Mouse (Mus musculus) bone marrow, adult 2 months (tissue): ENCODE measurements around the gene Ablim1. TPM values are rescaled to one million over a fixed set of nuclear protein-coding genes. Genes with fewer than 3 reads are reported as not detected.
A peak's percentile ranks its signal among the peaks of the same experiment; 100 is the strongest.

ENCODE experiments used
- H3K27ac ChIP-seq: fragments of 200-500 bp; 2 replicates; pipeline ENCODE4 v1.5.1; 2012; ENCODE audit warnings: low read depth, mild to moderate bottlenecking, control low read depth, inconsistent platforms, low read length; ENCODE audit not compliant: control insufficient read depth, poor library complexity, insufficient read depth
- H3K4me1 ChIP-seq: fragments of 200-500 bp; 2 replicates; pipeline ENCODE4 v1.6.1; 2011; ENCODE audit warnings: low read length; ENCODE audit not compliant: control insufficient read depth, insufficient read depth
- H3K4me3 ChIP-seq: fragments of 200-500 bp; replicated peaks from 2 replicates; pipeline ENCODE3; 2011; ENCODE audit warnings: mild to moderate bottlenecking, low read depth, low read length, control low read depth; ENCODE audit not compliant: control insufficient read depth
- CTCF ChIP-seq: fragments of 200-500 bp; IDR thresholded peaks from 2 replicates; pipeline ENCODE4 v1.5.1; 2011; ENCODE audit warnings: low read length, control low read depth; ENCODE audit not compliant: control insufficient read depth, insufficient read depth
- POLR2A ChIP-seq: fragments of 200-500 bp; IDR thresholded peaks from 2 replicates; pipeline ENCODE4 v1.6.1; 2011; ENCODE audit warnings: low read depth, mild to moderate bottlenecking, control low read depth, low read length, borderline replicate concordance; ENCODE audit not compliant: control insufficient read depth
- WGBS: fragments of 180-500 bp; shearing (Covaris S2); methylation state at CpG from one replicate; pipeline ENCODE4 v1.1.7; 2018; 5-methylcytosine and 5-hydroxymethylcytosine counted together
- polyA plus RNA-seq: library from polyadenylated mRNA; stranded (reverse); fragments of >200 nt; gene quantifications from 2 replicates; pipeline ENCODE4 v1.2.4, GENCODE M21; 2011; ENCODE audit warnings: low replicate concordance; ENCODE audit not compliant: missing spikeins, insufficient read depth, insufficient read length

Ablim1 gene
- polyA plus RNA-seq, 1 experiment = 15.5 TPM

- TF ChIP-seq CTCF = no peak
- no peak for TF ChIP-seq POLR2A
- WGBS = 86% methylated on average over 4 of the region's 4 CpGs
- Histone ChIP-seq H3K27ac (no peak overlapping the region), H3K4me1 (no peaks in the 10 kb centered on the region), H3K4me3 (no peak overlapping the region)
Measured at GRCm38 (mm10) chr19:57333356-57333755, 18.6 kb upstream of the Ablim1 start.

DNA sequence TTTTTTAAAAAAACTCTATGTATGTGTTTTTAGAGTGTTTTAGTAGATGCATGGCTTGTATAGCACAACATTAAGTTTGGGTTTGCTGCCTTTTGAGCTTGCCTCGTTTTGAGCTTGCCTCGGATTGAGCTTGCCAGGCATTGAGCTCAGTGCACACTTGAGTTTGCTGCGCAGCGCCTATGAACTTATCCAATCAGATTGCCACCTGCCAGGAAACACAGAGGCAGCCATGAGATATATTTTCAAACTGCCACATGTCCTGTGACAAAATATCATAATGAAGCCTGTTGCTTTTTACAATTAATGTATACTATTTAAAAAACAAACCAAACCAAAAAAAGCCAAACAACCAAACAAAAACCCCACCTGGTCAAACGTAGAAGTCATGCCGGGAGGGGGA is 16.5 kb upstream of the Ablim1 start:
- no peak overlapping the region for H3K27ac ChIP-seq
- no peaks in the 10 kb centered on the region for H3K4me1 ChIP-seq
- 74% methylated on average over 6 of the region's 6 CpGs for WGBS
- no peak for TF ChIP-seq CTCF
- no peak for TF ChIP-seq POLR2A
- no peak overlapping the region for H3K4me3 ChIP-seq

- H3K4me1 ChIP-seq = no peaks in the 10 kb centered on the region
- TF ChIP-seq CTCF (no peak), POLR2A (no peak)
- no peak overlapping the region for H3K4me3 ChIP-seq
- H3K27ac ChIP-seq = no peak overlapping the region
- WGBS = 64% methylated on average over 11 of the region's 11 CpGs
Measured at GRCm38 (mm10) chr19:57330309-57330708, 15.6 kb upstream of the Ablim1 start.

DNA sequence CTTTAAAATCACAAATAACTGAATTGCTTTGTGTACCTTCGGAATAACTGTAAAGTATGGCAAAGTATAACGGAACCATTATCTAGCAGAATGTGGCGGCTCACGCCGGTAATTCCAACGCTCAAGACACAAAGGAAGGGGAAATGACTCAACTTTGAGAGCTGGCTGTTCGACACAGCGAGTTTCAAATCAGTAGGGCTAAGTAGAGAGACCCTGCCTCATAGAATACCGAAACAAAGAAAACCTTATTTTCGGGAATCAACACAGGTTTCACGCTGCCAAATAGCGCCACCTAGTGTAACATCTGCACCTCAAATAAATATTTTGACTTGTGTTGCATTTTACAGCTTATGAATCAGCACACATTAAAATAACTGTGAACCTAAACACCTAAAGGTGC is 14.1 kb upstream of the Ablim1 start:
- TF ChIP-seq POLR2A (no peak), CTCF (peak; percentile 16; the same call in 1 of the 2 replicates)
- Histone ChIP-seq H3K4me3 (no peak overlapping the region), H3K4me1 (no peaks in the 10 kb centered on the region), H3K27ac (no peak overlapping the region)
- 41% methylated on average over 12 of the region's 12 CpGs for whole genome bisulfite sequencing

DNA sequence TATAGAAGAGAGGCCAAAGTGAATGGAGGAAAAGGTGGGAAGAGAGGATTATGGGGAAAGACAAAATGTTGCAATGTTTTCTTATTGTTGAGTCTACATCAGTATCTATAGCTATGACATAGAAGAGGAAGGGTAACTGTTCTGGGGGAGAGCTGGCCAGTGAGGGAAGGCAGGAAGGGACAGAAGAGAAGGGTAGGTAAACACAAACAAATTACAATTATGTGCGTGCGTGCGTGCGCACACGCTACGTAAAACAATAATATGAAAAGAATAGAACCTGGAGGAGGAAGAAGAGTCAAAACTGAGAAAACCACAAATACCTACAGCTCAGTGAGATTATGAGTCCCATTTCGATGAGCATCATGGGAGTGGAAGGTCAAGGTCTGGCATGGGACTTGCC is 13.6 kb upstream of the Ablim1 start:
- WGBS = 85% methylated on average over 7 of the region's 7 CpGs
- no peak for TF ChIP-seq CTCF
- TF ChIP-seq POLR2A = no peak
- H3K4me3 ChIP-seq = no peak overlapping the region
- no peak overlapping the region for H3K27ac ChIP-seq
- no peaks in the 10 kb centered on the region for H3K4me1 ChIP-seq

GRCm38 (mm10) chr19:57327679-57328078 is 13.0 kb upstream of the Ablim1 start:
- no peak overlapping the region for H3K4me3 ChIP-seq
- H3K27ac ChIP-seq = no peak overlapping the region
- H3K4me1 ChIP-seq = no peaks in the 10 kb centered on the region
- TF ChIP-seq POLR2A = no peak
- TF ChIP-seq CTCF = no peak

DNA sequence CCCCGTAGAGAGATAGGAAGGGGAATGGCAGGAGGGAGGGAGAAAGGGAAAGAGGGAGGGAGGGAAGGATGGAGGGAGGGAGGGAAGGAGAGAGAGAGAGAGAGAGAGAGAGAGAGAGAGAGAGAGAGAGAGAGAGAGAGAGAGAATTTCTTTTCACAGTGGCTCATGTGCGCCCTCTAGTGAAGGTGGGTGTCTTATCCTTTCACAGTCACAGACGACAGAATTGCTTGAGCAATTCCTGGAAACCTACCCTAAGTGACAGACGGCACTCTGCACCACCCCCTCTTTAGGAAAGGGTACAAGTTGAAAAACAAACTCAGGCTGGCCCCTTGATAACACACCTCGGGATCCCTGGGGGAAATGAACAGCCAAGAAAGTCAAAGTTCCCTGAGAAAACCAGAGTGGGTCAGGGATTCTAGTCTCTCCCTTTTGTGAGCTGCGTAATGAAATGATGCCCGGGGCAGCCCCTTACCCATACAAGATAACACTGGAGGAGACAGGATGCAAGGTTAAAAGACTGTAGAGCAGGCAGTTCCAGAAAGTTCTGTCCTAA is 11.1 kb upstream of the Ablim1 start:
- 28% methylated on average over 7 of the region's 7 CpGs for WGBS
- no peaks in the 10 kb centered on the region for H3K4me1 ChIP-seq
- H3K27ac ChIP-seq = no peak overlapping the region
- H3K4me3 ChIP-seq = no peak overlapping the region
- TF ChIP-seq CTCF (peak; percentile 22; the same call in 1 of the 2 replicates), POLR2A (no peak)

GRCm38 (mm10) chr19:57323087-57323486 is 8.4 kb upstream of the Ablim1 start:
- Histone ChIP-seq H3K4me1 (no peaks in the 10 kb centered on the region), H3K27ac (no peak overlapping the region), H3K4me3 (no peak overlapping the region)
- no peak for TF ChIP-seq CTCF
- no peak for TF ChIP-seq POLR2A
- 67% methylated on average over 8 of the region's 8 CpGs for WGBS

GRCm38 (mm10) chr19:57322491-57322890 is 7.8 kb upstream of the Ablim1 start:
- no peak overlapping the region for H3K27ac ChIP-seq
- no peak overlapping the region for H3K4me3 ChIP-seq
- WGBS = 73% methylated on average over 4 of the region's 4 CpGs
- TF ChIP-seq CTCF = no peak
- TF ChIP-seq POLR2A = no peak
- H3K4me1 ChIP-seq = no peaks in the 10 kb centered on the region
